ENCODE assay signal across 16 mouse cellular contexts in the genomic region with DNA sequence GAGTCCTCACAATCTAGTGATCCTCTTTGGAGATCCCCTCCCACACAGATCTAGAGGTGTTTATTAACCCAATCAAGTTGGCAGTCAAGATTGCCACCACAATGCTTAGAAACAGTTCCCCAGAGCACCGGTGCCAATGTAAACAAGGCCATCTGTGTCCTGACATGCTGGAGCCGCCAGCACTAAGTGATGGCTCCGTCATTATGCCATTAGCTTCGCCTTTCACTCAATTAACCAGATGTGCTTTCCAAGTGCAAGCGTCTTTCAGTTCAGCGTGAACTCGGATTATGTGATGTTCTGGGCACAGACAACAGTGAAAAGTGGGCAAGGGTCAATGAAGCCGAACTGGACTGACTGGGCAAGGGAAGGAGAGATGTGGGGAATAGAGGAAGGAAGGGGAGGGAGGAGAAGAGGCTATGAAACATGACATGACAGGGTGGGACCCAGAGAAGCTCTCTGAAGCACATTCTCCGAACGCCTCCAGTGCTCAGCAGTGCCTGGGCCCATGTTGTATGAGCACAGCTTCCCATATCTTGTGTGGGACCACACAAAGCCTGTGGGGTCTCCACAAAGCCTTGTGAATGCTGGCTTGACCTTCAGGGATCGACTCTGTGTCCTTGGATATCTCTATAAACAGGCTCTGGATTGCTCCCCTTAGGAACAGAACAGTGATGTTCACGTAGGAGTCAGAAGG.
A peak's percentile ranks its signal among the peaks of the same experiment; 100 is the strongest.
DNase-seq lines count a peak whose midpoint lies in the region; ATAC-seq and TF ChIP-seq lines count a peak whose summit lies in the region.
"Had no signal": no experiment of that assay in that cellular context is flagged by ENCODE, and none has a peak within 500 bp of the region (broad histone marks: within the 10 kb centered on the region; RNA-seq: fewer than 3 reads in every experiment).

No protein-coding gene starts in this region.

- H3K4me1 ChIP-seq in lung, embryonic 14.5 days (ENCODE audit: insufficient read depth) = peaks cover 8% of the 10 kb centered on the region; the same call in 1 of the 2 replicates
- 0 out of 2 replicates have a peak, but pooled peaks cover 4% of the 10 kb centered on the region for H3K4me1 ChIP-seq in embryonic facial prominence, embryonic 12.5 days
- peaks cover 20% of the 10 kb centered on the region for H3K4me1 ChIP-seq in hindbrain, embryonic 13.5 days (replicated peaks)
- no peaks in the 10 kb centered on the region for H3K4me1 ChIP-seq in kidney, adult 2 months (ENCODE audit: control insufficient read depth, insufficient read depth, low read length)
- H3K4me1 ChIP-seq: embryonic facial prominence, embryonic 13.5 days had no signal

- no peak overlapping the region for H3K27ac ChIP-seq in lung, embryonic 14.5 days (ENCODE audit: low read depth)
- 0 out of 2 replicates have a peak overlapping the region, but pooled peaks have one; percentile 23 for H3K27ac ChIP-seq in embryonic facial prominence, embryonic 12.5 days
- peak overlapping the region; percentile 61 for H3K27ac ChIP-seq in hindbrain, embryonic 13.5 days
- H3K27ac ChIP-seq in kidney, adult 2 months (ENCODE audit: insufficient read depth, low read depth, low read length) = no peak overlapping the region
- H3K27ac ChIP-seq: embryonic facial prominence, embryonic 13.5 days; gastrocnemius, adult 2 months had no signal

- H3K4me2 ChIP-seq in lung, embryonic 14.5 days = no peak overlapping the region
- H3K4me2 ChIP-seq in embryonic facial prominence, embryonic 12.5 days (replicated peaks) = no peak overlapping the region
- H3K4me2 ChIP-seq in hindbrain, embryonic 13.5 days = no peak overlapping the region
- H3K4me2 ChIP-seq in myocyte (ENCODE audit: low read depth) = peak overlapping the region; percentile 16
- H3K4me2 ChIP-seq: embryonic facial prominence, embryonic 13.5 days had no signal

- TF ChIP-seq CTCF in lung, embryonic 14.5 days (IDR thresholded peaks at IDR 0.05; ENCODE audit: low read depth) = no peak
- no peak for TF ChIP-seq CTCF in kidney, adult 2 months (conservative IDR thresholded peaks at IDR 0.05; ENCODE audit: insufficient read depth, insufficient read length, low read depth, low read length)

- H3K9ac ChIP-seq in lung, embryonic 14.5 days = no peak overlapping the region
- H3K9ac ChIP-seq in embryonic facial prominence, embryonic 12.5 days = no peak overlapping the region
- H3K9ac ChIP-seq in hindbrain, embryonic 13.5 days = no peak overlapping the region
- H3K9ac ChIP-seq: embryonic facial prominence, embryonic 13.5 days had no signal

- no peaks in the 10 kb centered on the region for H3K27me3 ChIP-seq in lung, embryonic 14.5 days (ENCODE audit: insufficient read depth, low read length)
- no peaks in the 10 kb centered on the region for H3K27me3 ChIP-seq in embryonic facial prominence, embryonic 12.5 days
- H3K27me3 ChIP-seq in hindbrain, embryonic 13.5 days = no peaks in the 10 kb centered on the region
- no peaks in the 10 kb centered on the region for H3K27me3 ChIP-seq in myocyte (ENCODE audit: control insufficient read depth, insufficient read depth, insufficient read length)
- no peaks in the 10 kb centered on the region for H3K27me3 ChIP-seq in kidney, adult 2 months (replicated peaks; ENCODE audit: control insufficient read depth, insufficient read depth, low read length)
- H3K27me3 ChIP-seq: embryonic facial prominence, embryonic 13.5 days; Patski had no signal

- H3K79me2 ChIP-seq in myocyte (ENCODE audit: control insufficient read depth, insufficient read depth) = no peaks in the 10 kb centered on the region

- H3K9me3 ChIP-seq in lung, embryonic 14.5 days (ENCODE audit: low read depth, low read length) = no peaks in the 10 kb centered on the region
- H3K9me3 ChIP-seq in embryonic facial prominence, embryonic 12.5 days = no peaks in the 10 kb centered on the region
- H3K9me3 ChIP-seq in hindbrain, embryonic 13.5 days = no peaks in the 10 kb centered on the region
- H3K9me3 ChIP-seq: embryonic facial prominence, embryonic 13.5 days had no signal

- no peak overlapping the region for H3K4me3 ChIP-seq in lung, embryonic 14.5 days (ENCODE audit: low read depth, low read length)
- H3K4me3 ChIP-seq in embryonic facial prominence, embryonic 12.5 days = no peak overlapping the region
- no peak overlapping the region for H3K4me3 ChIP-seq in hindbrain, embryonic 13.5 days
- H3K4me3 ChIP-seq in myocyte = no peak overlapping the region
- H3K4me3 ChIP-seq in kidney, adult 2 months (ENCODE audit: insufficient read depth, low read depth, low read length) = no peak overlapping the region
- H3K4me3 ChIP-seq: embryonic facial prominence, embryonic 13.5 days; gastrocnemius, adult 2 months had no signal

- TF ChIP-seq POLR2A in myocyte (IDR thresholded peaks at IDR 0.05; ENCODE audit: insufficient read length, low read depth) = no peak
- no peak for TF ChIP-seq POLR2A in kidney, adult 2 months (IDR thresholded peaks at IDR 0.05; ENCODE audit: low read depth, low read length)

- H3ac ChIP-seq in myocyte (ENCODE audit: control insufficient read depth, insufficient read length) = no peak overlapping the region

- peak; percentile 15; the same call in 1 of the 2 replicates for ATAC-seq in lung, embryonic 14.5 days (ENCODE audit: insufficient read depth)
- ATAC-seq in embryonic facial prominence, embryonic 12.5 days (ENCODE audit: insufficient number of reproducible peaks, insufficient read depth, low FRiP score, low TSS enrichment) = 0 out of 2 replicates have a peak, but pooled peaks have one; percentile 15
- ATAC-seq in hindbrain, embryonic 13.5 days (ENCODE audit: low FRiP score) = peak; percentile 54; the same call in 1 of the 2 replicates
- ATAC-seq in cerebellum, adult (ENCODE audit: insufficient number of reproducible peaks, low FRiP score, low TSS enrichment) = no peak

- 43% methylated on average over 12 of the region's 12 CpGs for whole genome bisulfite sequencing in lung, embryonic 14.5 days
- 58% methylated on average over 12 of the region's 12 CpGs for WGBS in embryonic facial prominence, embryonic 12.5 days
- 42% methylated on average over 12 of the region's 12 CpGs for WGBS in hindbrain, embryonic 13.5 days
- 46% methylated on average over 12 of the region's 12 CpGs for WGBS in kidney, adult 2 months

- peak; percentile 56 for DNase-seq in lung, embryonic 14.5 days
- no peak for DNase-seq in lung, postnatal 25 days (ENCODE audit: low spot score)
- DNase-seq in kidney, adult 2 months = no peak
- DNase-seq in adrenal gland, adult 8-10 months = no peak
- DNase-seq: adrenal gland, postnatal 14 days; cerebellum, adult 9-10 months; gastrocnemius, adult 2 months; liver; right cerebral cortex, adult 18-20 months; thymus, postnatal 4 days had no signal

- no peaks in the 10 kb centered on the region for H3K36me3 ChIP-seq in lung, embryonic 14.5 days (ENCODE audit: insufficient read depth)
- H3K36me3 ChIP-seq in embryonic facial prominence, embryonic 12.5 days = no peaks in the 10 kb centered on the region
- H3K36me3 ChIP-seq in hindbrain, embryonic 13.5 days = no peaks in the 10 kb centered on the region
- H3K36me3 ChIP-seq in myocyte (ENCODE audit: control insufficient read depth, insufficient read depth) = no peaks in the 10 kb centered on the region
- no peaks in the 10 kb centered on the region for H3K36me3 ChIP-seq in kidney, adult 2 months (ENCODE audit: control insufficient read depth, insufficient read depth, low read length)
- H3K36me3 ChIP-seq: embryonic facial prominence, embryonic 13.5 days had no signal

TF ChIP-seq in myocyte, 11 proteins besides CTCF, POLR2A, EP300 and RAD21:
- TF ChIP-seq MYOD1 (IDR thresholded peaks at IDR 0.05; ENCODE audit: control insufficient read depth in 1 of 3, insufficient read length in 2 of 3, low read depth in 2 of 3) (peak in 1 of 3 experiments; percentile 62), TCF12 (IDR thresholded peaks at IDR 0.05; ENCODE audit: insufficient read depth, poor library complexity, severe bottlenecking) (no peak), MYOG (IDR thresholded peaks at IDR 0.05; ENCODE audit: control insufficient read depth in 1 of 3, insufficient read depth in 1 of 3, insufficient read length in 2 of 3, low read depth in 2 of 3) (peak in 1 of 3 experiments; percentile 25)

Comparison
In these comparisons a context has a peak if more than half of its experiments do, and no peak if none do; other contexts are left out.
1. H3K27ac ChIP-seq: peak in embryonic facial prominence, embryonic 12.5 days (single experiment) and hindbrain, embryonic 13.5 days (single experiment); none in lung, embryonic 14.5 days (single experiment) and kidney, adult 2 months (single experiment).